Mouse (Mus musculus): ENCODE measurements around the gene Smim22. TPM values are rescaled to one million over a fixed set of nuclear protein-coding genes. Genes with fewer than 3 reads are reported as not detected.

Smim22 gene
- polyA plus RNA-seq, 1 experiment from 2014 or later: 133 TPM

Other genes with a start within 250 kb of the Smim22 start
- 97.2 and 100 TPM in 2 replicates for gene Cdip1, start 217.0 kb upstream of the Smim22 start, polyA plus RNA-seq (2015; fragmentation: Nextera tagmentation; extraction: Ambion mirVana)
- 0.09 and 0.22 TPM in 2 replicates for gene 4930562C15Rik, start 171.9 kb upstream of the Smim22 start, polyA plus RNA-seq (2015; fragmentation: Nextera tagmentation; extraction: Ambion mirVana)
- gene Ubald1, start 127.0 kb upstream of the Smim22 start, polyA plus RNA-seq (2015; fragmentation: Nextera tagmentation; extraction: Ambion mirVana): 33.7 and 35.5 TPM in 2 replicates
- 82.7 and 84.6 TPM in 2 replicates for gene Mgrn1, start 121.0 kb upstream of the Smim22 start, polyA plus RNA-seq (2015; fragmentation: Nextera tagmentation; extraction: Ambion mirVana)
- 144 TPM in 2 replicates for gene Nudt16l1, start 68.5 kb upstream of the Smim22 start, polyA plus RNA-seq (2015; fragmentation: Nextera tagmentation; extraction: Ambion mirVana)
- gene Anks3, start 43.1 kb upstream of the Smim22 start, polyA plus RNA-seq (2015; fragmentation: Nextera tagmentation; extraction: Ambion mirVana): 39.7 and 41.3 TPM in 2 replicates
- 0.11 TPM in 1 of 2 replicates, not detected in the other for gene Sept12, start 9.4 kb upstream of the Smim22 start, polyA plus RNA-seq (2015; fragmentation: Nextera tagmentation; extraction: Ambion mirVana)
- 51.6 TPM in 2 replicates for gene Rogdi, start 6.3 kb downstream of the Smim22 start, polyA plus RNA-seq (2015; fragmentation: Nextera tagmentation; extraction: Ambion mirVana)
- gene Glyr1, start 42.6 kb downstream of the Smim22 start, polyA plus RNA-seq (2015; fragmentation: Nextera tagmentation; extraction: Ambion mirVana): 139 and 140 TPM in 2 replicates
- gene Ubn1, start 42.8 kb downstream of the Smim22 start, polyA plus RNA-seq (2015; fragmentation: Nextera tagmentation; extraction: Ambion mirVana): 11.1 and 12.4 TPM in 2 replicates
- 3.1 and 3.4 TPM in 2 replicates for gene Ppl, start 125.1 kb downstream of the Smim22 start, polyA plus RNA-seq (2015; fragmentation: Nextera tagmentation; extraction: Ambion mirVana)
- gene Sec14l5, start 139.8 kb downstream of the Smim22 start, polyA plus RNA-seq (2015; fragmentation: Nextera tagmentation; extraction: Ambion mirVana): 0.05 TPM in 1 of 2 replicates, not detected in the other
- gene Nagpa, start 196.7 kb downstream of the Smim22 start, polyA plus RNA-seq (2015; fragmentation: Nextera tagmentation; extraction: Ambion mirVana): 39.5 and 42.2 TPM in 2 replicates
- 2.8 and 4.2 TPM in 2 replicates for gene AU021092, start 215.0 kb downstream of the Smim22 start, polyA plus RNA-seq (2015; fragmentation: Nextera tagmentation; extraction: Ambion mirVana)
- 36.7 and 38.6 TPM in 2 replicates for gene Alg1, start 226.3 kb downstream of the Smim22 start, polyA plus RNA-seq (2015; fragmentation: Nextera tagmentation; extraction: Ambion mirVana)
- gene Eef2kmt, start 248.7 kb downstream of the Smim22 start, polyA plus RNA-seq (2015; fragmentation: Nextera tagmentation; extraction: Ambion mirVana): 34.6 and 39.1 TPM in 2 replicates

Data from intestine, embryonic 16.5 days (tissue).